Mouse (Mus musculus) hematopoietic stem cell, adult 5-6 weeks (primary cell): Measurements from ENCODE around the gene Auh. TPM values are rescaled to one million over a fixed set of nuclear protein-coding genes. Genes with fewer than 3 reads are reported as not detected.
A peak's percentile ranks its signal among the peaks of the same experiment; 100 is the strongest.

ENCODE experiments used
- ATAC-seq, 2 experiments: fragments of 125-278 bp in 1 of 2; replicated peaks in 1 of 2; 2 replicates each; pipeline ENCODE4 v1.8.0; 2016 to 2017; ENCODE audit warnings: inconsistent platforms in 2 of 2, mild to moderate bottlenecking in 2 of 2, moderate number of reproducible peaks in 2 of 2, low read depth in 1 of 2, moderate TSS enrichment in 1 of 2; ENCODE audit not compliant: low FRiP score in 2 of 2, poor library complexity in 2 of 2, severe bottlenecking in 2 of 2, insufficient read depth in 1 of 2, low TSS enrichment in 1 of 2
- total RNA-seq: library from RNA; stranded (forward); fragments of 172-1452, 232-1000 nt; gene quantifications from 2 replicates; pipeline ENCODE4 v1.2.3, GENCODE M21; 2017

Gene Auh
- total RNA-seq, 1 experiment from 2014 or later = 45.4 TPM

- no peak for ATAC-seq
Observed at GRCm38 (mm10) chr13:52794232-52794631, 135.2 kb downstream of the Auh start.

GRCm38 (mm10) chr13:52793434-52793989 lies 136.0 kb downstream of the Auh start:
- ATAC-seq = peak; percentile 93 to 94

- no peak for ATAC-seq
Observed at GRCm38 (mm10) chr13:52792242-52792844, 137.1 kb downstream of the Auh start.

GRCm38 (mm10) chr13:52790894-52791293 lies 138.6 kb downstream of the Auh start:
- no peak for ATAC-seq

Other genes starting within 250 kb of the Auh start
- 10.1 and 11.2 TPM in 2 replicates for gene Nfil3, start 51.4 kb upstream of the Auh start, total RNA-seq